Mouse (Mus musculus) ES-E14 (cell line): ENCODE measurements around the gene Ypel1. TPM values are rescaled to one million over a fixed set of nuclear protein-coding genes. Genes with fewer than 3 reads are reported as not detected.

Experiments
- DNase-seq: peaks from one replicate; pipeline ENCODE4 v3.0.0-alpha.2; 2013; ENCODE audit warnings: low read depth, low spot score
- H3K27ac ChIP-seq: 2 replicates; pipeline ENCODE4 v1.5.1; 2012; ENCODE audit warnings: low read depth, mild to moderate bottlenecking, low read length, moderate library complexity, mixed read lengths; ENCODE audit not compliant: poor library complexity, insufficient read depth, severe bottlenecking
- H3K36me3 ChIP-seq: 2 replicates; pipeline ENCODE4 v1.6.1; 2012; ENCODE audit warnings: mild to moderate bottlenecking, low read length, moderate library complexity, mixed read lengths; ENCODE audit not compliant: control insufficient read depth, poor library complexity, insufficient read depth, severe bottlenecking
- H3K4me1 ChIP-seq, 2 experiments: fragments of 150-350 bp in 1 of 2; sonication (generic) in 1 of 2; 2 replicates each; pipeline ENCODE4 v1.6.1; 2012; ENCODE audit warnings: low read length in 2 of 2, mild to moderate bottlenecking in 1 of 2, mixed read lengths in 1 of 2; ENCODE audit not compliant: control insufficient read depth in 2 of 2, insufficient read depth in 2 of 2, poor library complexity in 1 of 2
- H3K4me3 ChIP-seq, 2 experiments: fragments of 150-350 bp in 1 of 2; sonication (generic) in 1 of 2; 2 replicates each; pipeline ENCODE4 v1.5.1; 2012; ENCODE audit warnings: low read length in 2 of 2, low read depth in 1 of 2, mild to moderate bottlenecking in 1 of 2, mixed read lengths in 1 of 2; ENCODE audit not compliant: insufficient read depth in 1 of 2, poor library complexity in 1 of 2, severe bottlenecking in 1 of 2
- H3K9ac ChIP-seq: 2 replicates; pipeline ENCODE4 v1.6.1; 2012; ENCODE audit warnings: low read depth, mild to moderate bottlenecking, low read length, mixed read lengths; ENCODE audit not compliant: poor library complexity, insufficient read depth, severe bottlenecking
- H3K9me3 ChIP-seq: fragments of 150-350 bp; sonication (generic); 2 replicates; pipeline ENCODE4 v1.6.1; 2012; ENCODE audit warnings: low read depth, mild to moderate bottlenecking, low read length; ENCODE audit not compliant: control insufficient read depth, insufficient read depth
- CHD2 ChIP-seq: IDR thresholded peaks from 2 replicates; pipeline ENCODE4 v1.6.1; 2014; ENCODE audit warnings: mild to moderate bottlenecking, low read depth, low read length, inconsistent platforms
- HCFC1 ChIP-seq: IDR thresholded peaks from 2 replicates; pipeline ENCODE4 v1.6.1; 2012; ENCODE audit warnings: low read length, inconsistent platforms, borderline replicate concordance; ENCODE audit not compliant: insufficient read depth
- MAFK ChIP-seq: IDR thresholded peaks from 2 replicates; pipeline ENCODE4 v1.6.1; 2014; ENCODE audit warnings: mild to moderate bottlenecking, low read depth, low read length, inconsistent platforms; ENCODE audit not compliant: insufficient read depth
- ZC3H11A ChIP-seq: IDR thresholded peaks from 2 replicates; pipeline ENCODE4 v1.6.1; 2012; ENCODE audit warnings: low read depth, mild to moderate bottlenecking, inconsistent platforms, low read length, borderline replicate concordance
- ZNF384 ChIP-seq: IDR thresholded peaks from 2 replicates; pipeline ENCODE4 v1.6.1; 2012; ENCODE audit warnings: low read depth, low read length, inconsistent platforms
- in situ Hi-C, 2 experiments: fragments of 600-800 bp; cut with MboI; formaldehyde crosslinking; loops; one replicate each; pipeline ENCODE4 v1.15.1; 2025; ENCODE audit warnings: low sequenced_read_pairs in 2 of 2, inconsistent platforms in 1 of 2; ENCODE audit not compliant: unreplicated experiment in 2 of 2
- total RNA-seq: library from RNA; depleted of rRNA; stranded (reverse); fragments of 300-350 nt; gene quantifications from 2 replicates; pipeline ENCODE4 v1.2.3, GENCODE M21; 2012

The Ypel1 gene
- total RNA-seq, 1 experiment: 5.9 TPM

DNA sequence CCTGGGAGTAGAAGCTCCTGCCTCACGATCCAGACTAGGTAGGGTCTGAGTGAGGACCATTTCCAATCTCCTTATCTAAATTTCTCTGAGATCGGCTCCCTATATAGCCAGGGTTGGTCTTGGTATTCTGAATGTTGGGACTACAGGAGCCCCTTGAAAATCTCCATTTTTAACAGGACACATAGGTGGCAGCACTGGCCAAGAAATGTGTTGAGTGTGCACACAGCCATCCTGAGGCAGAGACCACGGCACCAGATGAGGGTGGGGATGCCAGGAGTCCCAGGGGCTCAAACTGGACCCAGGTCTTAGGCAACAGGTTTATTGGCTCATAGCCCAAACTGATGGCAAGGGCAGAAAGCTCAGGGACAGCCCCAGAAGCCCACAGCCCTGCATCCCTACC, 18.9 kb downstream of the Ypel1 start:
- peaks cover 0 to 2% of the 10 kb centered on the region in 2 experiments; a peak in 1 of 4 replicates for H3K4me1 ChIP-seq
- no peak for TF ChIP-seq ZNF384
- TF ChIP-seq HCFC1: no peak
- TF ChIP-seq ZC3H11A: no peak
- TF ChIP-seq CHD2: no peak
- no peak for TF ChIP-seq MAFK
- no peak overlapping the region for H3K4me3 ChIP-seq
- in situ Hi-C loops: no loop called here
- DNase-seq: no peak
- no peaks in the 10 kb centered on the region for H3K9me3 ChIP-seq
- peaks cover 64% of the 10 kb centered on the region for H3K36me3 ChIP-seq
- no peak overlapping the region for H3K27ac ChIP-seq
- H3K9ac ChIP-seq: no peak overlapping the region

GRCm38 (mm10) chr16:17096938-17097337, 27.4 kb downstream of the Ypel1 start:
- Histone ChIP-seq H3K4me3 (no peak overlapping the region), H3K4me1 (no peaks in the 10 kb centered on the region; a peak in 1 of 4 replicates), H3K36me3 (peaks cover 55% of the 10 kb centered on the region), H3K9me3 (no peaks in the 10 kb centered on the region), H3K27ac (no peak overlapping the region), H3K9ac (no peak overlapping the region)
- in situ Hi-C loops: no loop called here
- TF ChIP-seq HCFC1 (no peak), MAFK (no peak)
- DNase-seq: no peak

GRCm38 (mm10) chr16:17102630-17103220, 33.2 kb downstream of the Ypel1 start:
- Histone ChIP-seq H3K9ac (no peak overlapping the region), H3K36me3 (peaks cover 36% of the 10 kb centered on the region), H3K4me3 (no peak overlapping the region), H3K27ac (no peak overlapping the region), H3K4me1 (no peaks in the 10 kb centered on the region; a peak in 1 of 4 replicates), H3K9me3 (no peaks in the 10 kb centered on the region)
- DNase-seq: no peak
- in situ Hi-C loops: no loop called here
- TF ChIP-seq HCFC1 (no peak), CHD2 (no peak)

DNA sequence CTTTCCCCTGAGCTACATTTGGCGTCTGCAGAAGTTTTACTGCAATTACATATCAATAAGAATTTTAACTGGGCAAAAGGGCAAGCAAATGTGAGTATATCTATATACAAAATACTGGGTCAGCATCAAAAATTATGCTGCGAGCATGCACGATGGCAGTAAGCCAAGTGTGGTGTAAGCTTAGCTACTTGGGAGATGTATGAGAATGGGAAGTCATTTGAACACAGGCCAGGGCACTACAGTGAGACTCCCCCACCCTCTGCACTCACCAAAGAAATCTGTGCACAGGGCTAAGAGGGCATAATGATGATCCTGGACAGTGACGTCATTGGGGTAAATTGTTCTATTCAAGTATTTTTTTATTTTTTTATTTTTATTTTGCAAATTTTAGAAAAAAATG, 35.1 kb downstream of the Ypel1 start:
- no peak overlapping the region for H3K27ac ChIP-seq
- peaks cover 31% of the 10 kb centered on the region for H3K36me3 ChIP-seq
- H3K4me3 ChIP-seq: no peak overlapping the region
- H3K9me3 ChIP-seq: no peaks in the 10 kb centered on the region
- H3K4me1 ChIP-seq: no peaks in the 10 kb centered on the region; a peak in 1 of 4 replicates
- no peak overlapping the region for H3K9ac ChIP-seq
- TF ChIP-seq ZNF384: no peak
- no peak for TF ChIP-seq ZC3H11A
- TF ChIP-seq MAFK: no peak
- TF ChIP-seq CHD2: no peak
- TF ChIP-seq HCFC1: no peak
- DNase-seq: no peak
- in situ Hi-C loops: no loop called here
